Mouse (Mus musculus) E14TG2a.4 (cell line): ENCODE data around the gene Wbp4.

Source experiments
- CTCF ChIP-seq: conservative IDR thresholded peaks from 2 replicates; pipeline ENCODE4 v1.5.1; 2014; ENCODE audit warnings: low read length
- POU5F1 ChIP-seq: IDR thresholded peaks from 2 replicates; pipeline ENCODE4 v1.6.1; 2014; ENCODE audit warnings: low read length, borderline replicate concordance

DNA sequence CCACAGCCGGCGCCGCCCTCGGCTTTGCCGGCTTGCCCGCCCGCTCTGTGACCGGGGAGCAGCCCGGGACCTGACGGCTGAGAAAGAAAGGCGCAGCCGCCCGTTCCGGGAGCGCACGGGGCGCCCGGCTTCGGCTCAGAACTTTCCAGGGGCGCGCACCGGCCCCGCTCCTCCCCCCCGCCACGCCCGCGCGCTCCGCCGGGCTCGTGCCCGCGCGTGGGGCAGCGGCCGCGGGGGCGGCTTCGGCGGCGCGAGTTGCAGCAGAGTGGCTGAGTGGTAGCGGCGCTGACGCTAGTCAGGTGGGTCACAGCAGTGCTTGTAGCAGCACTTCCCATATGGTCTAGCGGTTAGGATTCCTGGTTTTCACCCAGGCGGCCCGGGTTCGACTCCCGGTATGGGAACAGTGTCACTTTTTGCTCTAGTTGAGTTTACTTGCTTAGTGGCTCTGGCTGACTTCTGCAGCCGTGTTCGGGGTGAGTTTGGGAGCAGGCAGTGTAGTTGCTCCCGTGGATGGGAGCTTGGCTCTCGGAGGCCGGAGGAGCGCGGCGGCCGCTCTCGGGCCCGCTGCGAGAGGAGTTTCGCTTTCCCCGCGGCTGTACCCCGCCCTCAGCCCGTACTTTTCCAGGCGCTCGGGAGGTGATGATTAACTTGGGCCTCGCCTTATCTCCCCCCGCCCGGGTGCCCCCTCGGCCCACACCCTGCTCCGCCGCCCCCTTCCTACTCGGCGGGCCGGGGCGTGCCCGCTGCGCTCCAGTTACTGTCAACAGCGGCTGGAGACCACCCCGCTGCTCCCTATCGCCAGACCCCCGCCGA, at the start of gene Wbp4:
- TF ChIP-seq CTCF (no peak), POU5F1 (no peak)
